Mouse (Mus musculus): ENCODE measurements around the gene Mgst3.
A peak's percentile ranks its signal among the peaks of the same experiment; 100 is the strongest.

Gene Mgst3

GRCm38 (mm10) chr1:167393683-167394492, at the start of gene Mgst3:
Mgst3 (minus strand) TSS chr1:167393841.
- peak; percentile 97 for DNase-seq (ENCODE audit: extremely low spot score)

- DNase-seq (ENCODE audit: extremely low spot score): no peak
Observed at GRCm38 (mm10) chr1:167438231-167438885, 44.7 kb upstream of the Mgst3 start.

- no peak for DNase-seq (ENCODE audit: extremely low spot score)
Observed at GRCm38 (mm10) chr1:167437091-167437490, 43.5 kb upstream of the Mgst3 start.

DNA sequence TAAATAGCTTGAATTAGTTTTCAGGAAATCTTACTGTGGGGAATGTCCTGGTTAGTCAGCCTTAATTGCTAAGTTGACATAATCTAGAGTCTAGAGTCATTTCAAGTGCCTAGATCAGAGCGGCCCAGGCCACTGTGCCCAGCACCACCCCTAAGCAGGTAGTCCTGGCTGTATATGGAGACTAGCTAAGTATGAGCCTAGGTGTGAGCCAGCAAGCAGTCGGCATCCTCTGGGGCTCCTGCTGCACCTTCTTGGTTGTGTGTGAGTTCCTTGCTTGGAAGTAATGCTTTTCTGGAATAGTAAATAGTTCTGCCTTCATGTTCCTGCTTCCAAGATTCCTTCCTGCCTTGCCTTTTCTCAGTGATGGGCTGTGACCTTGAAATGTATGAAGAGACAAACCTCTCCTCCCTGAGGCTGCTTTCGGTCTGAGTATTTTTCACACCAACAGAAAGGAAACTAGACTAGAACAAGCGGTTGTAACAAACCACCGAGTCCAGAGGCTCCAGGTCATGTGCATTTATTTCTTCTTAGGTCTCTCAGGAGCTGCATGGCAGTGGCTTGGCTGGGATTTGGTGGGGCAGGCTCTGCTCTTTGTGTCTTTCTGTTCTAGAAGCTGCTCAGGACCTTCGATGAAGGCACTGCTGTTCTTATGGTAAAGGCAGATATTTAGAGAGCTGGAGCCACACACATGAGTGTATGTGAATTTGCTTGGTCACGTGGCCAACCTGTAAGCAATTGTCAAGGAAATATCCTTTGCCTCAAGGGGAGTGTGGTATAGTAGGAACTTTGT, 42.7 kb upstream of the Mgst3 start:
- no peak for DNase-seq (ENCODE audit: extremely low spot score)

DNA sequence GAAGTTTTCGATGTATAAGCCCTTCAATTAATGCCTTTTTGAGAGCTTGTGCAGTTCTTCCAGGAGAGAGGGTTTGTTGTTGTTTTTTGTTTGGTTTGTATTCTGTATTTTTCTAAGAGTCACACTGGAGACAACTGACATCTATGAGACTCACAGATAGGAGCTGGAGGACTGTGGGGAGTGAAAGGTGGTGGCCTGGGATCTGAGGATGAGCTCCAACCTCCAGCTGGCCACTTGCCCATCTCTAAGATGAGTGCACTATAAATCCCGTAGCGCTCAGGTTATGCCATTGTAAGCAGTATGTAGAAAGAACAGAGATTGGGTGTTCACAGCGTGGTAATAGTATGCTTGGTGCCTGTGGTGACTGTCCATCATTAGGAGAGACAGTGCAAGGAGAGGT, 41.3 kb upstream of the Mgst3 start:
- no peak for DNase-seq (ENCODE audit: extremely low spot score)

- DNase-seq (ENCODE audit: extremely low spot score): no peak
Observed at GRCm38 (mm10) chr1:167430976-167431676, 37.5 kb upstream of the Mgst3 start.

DNA sequence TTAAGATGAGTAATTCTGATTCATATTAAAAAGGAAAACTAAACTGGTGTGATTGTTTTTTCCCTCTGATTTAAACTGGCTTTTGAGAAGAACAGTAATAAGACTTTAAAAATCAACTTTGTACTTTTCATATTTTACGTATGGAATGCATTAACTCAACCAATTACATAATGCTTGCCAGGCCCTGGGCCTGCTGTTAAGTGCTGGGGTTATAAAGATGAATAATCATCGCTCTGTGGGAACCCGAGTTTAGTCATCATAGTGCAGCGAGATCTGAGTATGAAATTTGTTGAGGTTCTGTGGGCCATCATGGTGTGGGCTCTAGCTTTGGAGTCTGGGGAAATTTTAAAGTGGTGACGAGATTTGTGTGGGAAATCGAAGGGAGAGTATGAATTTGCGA, 33.0 kb upstream of the Mgst3 start:
- no peak for DNase-seq (ENCODE audit: extremely low spot score)

GRCm38 (mm10) chr1:167425572-167425971, 31.9 kb upstream of the Mgst3 start:
- DNase-seq (ENCODE audit: extremely low spot score): no peak

GRCm38 (mm10) chr1:167422501-167423240, 29.0 kb upstream of the Mgst3 start:
- DNase-seq (ENCODE audit: extremely low spot score): no peak

DNA sequence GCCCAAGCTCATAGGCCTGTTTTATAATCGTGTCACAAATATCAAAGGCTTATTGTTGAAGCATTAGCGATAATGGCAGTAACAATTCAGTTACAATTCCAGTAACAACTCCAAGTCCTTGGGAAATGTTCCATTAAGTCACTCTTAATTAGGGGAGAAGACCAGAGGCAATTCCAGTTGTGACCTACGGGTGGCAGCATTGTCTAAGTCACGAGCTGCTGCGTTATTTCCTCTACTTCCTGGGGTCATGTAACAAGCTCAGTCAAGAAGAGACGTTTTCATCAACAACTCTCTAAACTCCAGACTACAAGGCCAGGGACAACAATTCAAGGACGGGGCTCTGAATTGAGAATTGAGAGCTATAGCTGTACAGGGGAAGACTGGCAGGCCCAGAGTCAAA, 21.2 kb upstream of the Mgst3 start:
- DNase-seq (ENCODE audit: extremely low spot score): peak; percentile 79

DNA sequence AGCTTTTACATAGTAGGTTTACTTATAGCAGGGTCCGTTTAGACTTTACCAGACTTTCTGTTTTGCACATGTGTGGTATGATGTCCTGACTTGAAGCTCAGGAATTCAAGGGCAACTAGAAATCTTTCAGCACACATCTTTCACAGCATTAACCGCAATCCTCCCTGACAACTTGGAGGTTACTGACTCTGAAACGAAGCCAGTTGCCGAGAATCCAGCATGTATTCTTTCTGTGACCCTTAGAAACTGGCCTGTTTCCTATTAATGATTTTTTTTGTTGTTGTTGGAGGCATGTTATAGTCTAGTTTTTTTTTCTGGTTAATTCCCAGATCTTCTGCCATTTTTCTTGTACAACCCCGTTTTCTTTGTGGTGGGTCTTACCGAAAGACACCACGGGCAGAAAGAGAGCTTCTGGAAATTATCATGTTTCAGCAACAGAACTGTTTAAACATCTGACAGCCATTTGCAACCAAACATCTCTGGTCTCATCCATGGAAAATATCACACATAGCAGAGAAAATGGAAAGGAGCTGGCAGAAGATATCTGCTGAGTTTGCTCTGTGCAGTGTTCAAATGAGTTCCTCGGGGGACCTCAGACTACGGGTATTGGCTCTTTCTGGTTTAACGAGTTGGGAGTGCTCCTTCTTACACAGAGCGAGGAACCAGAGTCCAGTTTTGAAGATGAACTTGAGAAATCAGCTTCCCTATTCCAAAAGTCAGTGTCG, 18.5 kb upstream of the Mgst3 start:
- no peak for DNase-seq (ENCODE audit: extremely low spot score)

DNA sequence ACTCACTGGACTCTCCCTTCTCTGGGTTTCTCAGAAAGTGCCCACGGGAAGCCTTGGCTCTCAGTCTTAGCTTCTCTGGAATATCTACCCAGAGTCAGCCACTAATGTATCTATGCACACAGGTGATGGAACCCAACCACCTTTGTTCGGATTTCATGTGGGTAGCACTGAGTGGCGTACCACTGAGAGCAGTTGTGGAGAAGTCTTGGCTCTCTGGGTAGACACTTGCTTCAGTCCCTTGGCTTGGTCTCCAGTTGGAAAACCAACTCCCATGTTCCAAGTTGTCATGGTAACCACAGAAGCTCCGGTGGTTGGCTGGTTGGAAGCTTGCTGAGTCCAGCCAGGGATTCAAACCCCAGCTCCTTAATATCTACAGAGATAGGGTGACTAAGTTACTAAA, 16.0 kb upstream of the Mgst3 start:
- DNase-seq (ENCODE audit: extremely low spot score): no peak

- DNase-seq (ENCODE audit: extremely low spot score): no peak
Observed at GRCm38 (mm10) chr1:167405237-167405636, 11.6 kb upstream of the Mgst3 start.

GRCm38 (mm10) chr1:167393281-167393680, 360 bp downstream of the Mgst3 start:
- DNase-seq (ENCODE audit: extremely low spot score): no peak

- no peak for DNase-seq (ENCODE audit: extremely low spot score)
Observed at GRCm38 (mm10) chr1:167392687-167393086, 954 bp downstream of the Mgst3 start.

- no peak for DNase-seq (ENCODE audit: extremely low spot score)
Observed at GRCm38 (mm10) chr1:167392031-167392640, 1.5 kb downstream of the Mgst3 start.

GRCm38 (mm10) chr1:167391241-167391640, 2.4 kb downstream of the Mgst3 start:
- no peak for DNase-seq (ENCODE audit: extremely low spot score)

DNA sequence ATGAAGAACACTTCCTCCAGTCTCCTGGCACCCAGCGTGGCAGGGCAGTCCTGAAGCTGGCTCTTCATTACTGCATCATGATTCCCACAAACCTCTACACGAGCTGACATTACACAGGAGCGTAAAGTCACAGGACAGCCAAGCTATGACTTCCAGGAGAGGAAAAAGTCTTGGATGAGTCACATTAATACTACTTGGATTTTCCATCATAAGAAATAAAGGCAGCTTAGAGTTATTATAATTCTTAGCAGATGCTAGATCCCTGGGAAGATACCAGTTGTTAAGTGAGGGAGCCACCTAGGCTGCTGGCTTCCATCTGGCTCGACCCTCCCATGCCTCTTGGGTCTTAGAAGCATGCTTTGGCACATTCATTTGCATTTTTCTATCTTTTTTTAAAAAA, 3.3 kb downstream of the Mgst3 start:
- no peak for DNase-seq (ENCODE audit: extremely low spot score)

- DNase-seq (ENCODE audit: extremely low spot score): no peak
Observed at GRCm38 (mm10) chr1:167389584-167389983, 4.1 kb downstream of the Mgst3 start.

- no peak for DNase-seq (ENCODE audit: extremely low spot score)
Observed at GRCm38 (mm10) chr1:167388571-167388970, 5.1 kb downstream of the Mgst3 start.

Measured in embryo, embryonic 9.5 days (tissue).